Mouse (Mus musculus) stomach, embryonic 16.5 days (tissue): Measurements from ENCODE around the gene Ostm1. TPM values are rescaled to one million over a fixed set of nuclear protein-coding genes. Genes with fewer than 3 reads are reported as not detected.

Source experiments
- ATAC-seq: fragments of 200-750 bp; cut with Nextera tagmentation; 2 replicates; pipeline ENCODE4 v1.8.0; 2017; ENCODE audit warnings: moderate number of reproducible peaks, moderate TSS enrichment; ENCODE audit not compliant: insufficient read depth, low FRiP score
- H3K27ac ChIP-seq: fragments of 300-500 bp; sonication (generic); 2 replicates; pipeline ENCODE4 v1.5.1; 2014; ENCODE audit warnings: low read length
- H3K27me3 ChIP-seq: fragments of 300-500 bp; sonication (generic); 2 replicates; pipeline ENCODE4 v1.6.1; 2014; ENCODE audit warnings: low read length, control low read depth, mixed read lengths; ENCODE audit not compliant: control insufficient read depth, insufficient read depth
- H3K36me3 ChIP-seq: fragments of 300-500 bp; sonication (generic); 2 replicates; pipeline ENCODE4 v1.6.1; 2014; ENCODE audit warnings: low read length; ENCODE audit not compliant: control insufficient read depth, insufficient read depth
- H3K4me1 ChIP-seq: fragments of 300-500 bp; sonication (generic); 2 replicates; pipeline ENCODE4 v1.6.1; 2014; ENCODE audit warnings: low read length, control low read depth, mixed read lengths; ENCODE audit not compliant: control insufficient read depth, insufficient read depth
- H3K4me2 ChIP-seq: fragments of 300-500 bp; sonication (generic); 2 replicates; pipeline ENCODE4 v1.6.1; 2014; ENCODE audit warnings: low read depth, low read length, mixed read lengths
- H3K4me3 ChIP-seq: fragments of 300-500 bp; sonication (generic); replicated peaks from 2 replicates; pipeline ENCODE4 v1.5.1; 2014; ENCODE audit warnings: mild to moderate bottlenecking, low read length
- H3K9ac ChIP-seq: fragments of 300-500 bp; sonication (generic); 2 replicates; pipeline ENCODE4 v1.6.1; 2014; ENCODE audit warnings: low read length
- H3K9me3 ChIP-seq: fragments of 300-500 bp; sonication (generic); replicated peaks from 2 replicates; pipeline ENCODE4 v1.6.1; 2016; ENCODE audit warnings: low read length, control low read depth; ENCODE audit not compliant: control insufficient read depth
- WGBS: fragments of 180-500 bp; shearing (Covaris S2); extraction: QIAGEN DNeasy Blood & Tissue Kit; methylation state at CpG from one replicate; pipeline ENCODE4 v1.1.7; 2014; 5-methylcytosine and 5-hydroxymethylcytosine counted together
- polyA plus RNA-seq: library from polyadenylated mRNA; unstranded; fragments of >200 nt; fragmentation: Nextera tagmentation; extraction: Ambion mirVana; gene quantifications from 2 replicates; pipeline ENCODE4 v1.2.1, GENCODE M21; 2015

The Ostm1 gene
- 13.5 and 13.8 TPM in 2 replicates for polyA plus RNA-seq

DNA sequence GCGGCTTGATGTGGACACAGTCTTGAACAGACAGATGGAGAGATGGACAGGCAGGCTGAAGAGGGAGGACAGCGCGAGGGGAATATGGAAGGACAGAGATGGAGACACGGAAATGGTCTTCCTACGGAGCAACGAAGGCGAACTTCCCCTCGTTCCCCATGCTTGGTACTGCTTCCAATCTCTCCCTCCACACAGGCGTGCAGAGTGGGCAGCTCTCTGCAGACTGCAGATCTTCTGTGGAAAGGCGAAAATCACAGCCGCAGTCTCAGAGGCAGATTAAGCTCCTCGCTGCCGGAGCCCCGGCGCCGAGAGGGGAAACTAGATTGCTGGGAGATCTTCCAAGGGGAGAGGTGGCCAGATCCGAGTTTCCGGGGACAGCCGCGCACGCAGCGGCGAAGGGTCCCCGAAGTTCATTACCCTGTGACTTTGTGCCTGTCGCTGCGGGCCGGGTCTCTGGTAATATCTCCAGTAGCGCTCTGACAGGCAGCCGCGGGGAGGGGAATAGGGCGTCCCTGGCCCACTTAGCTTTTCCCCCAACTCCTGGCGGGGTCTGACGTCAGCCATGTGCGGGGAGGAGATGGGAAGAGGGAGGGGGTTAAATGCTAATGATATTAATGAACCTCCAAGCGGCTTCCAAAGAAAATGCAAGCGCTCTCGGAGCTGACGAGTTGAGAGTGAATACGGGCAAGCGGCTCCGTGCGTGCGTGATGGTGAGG, at the start of gene Ostm1, which contains the start of gene Nr2e1:
Gene Ostm1 (plus strand): TSS at position 666 of the 716 bp plus-strand sequence.
Gene Nr2e1 (minus strand): TSS at position 476 of the 716 bp plus-strand sequence.
- Histone ChIP-seq H3K4me3 (peak within 1 kb of the TSS; percentile 24), H3K4me2 (0 out of 2 replicates have a peak within 1 kb of the TSS, but pooled peaks have one; percentile 20)

DNA sequence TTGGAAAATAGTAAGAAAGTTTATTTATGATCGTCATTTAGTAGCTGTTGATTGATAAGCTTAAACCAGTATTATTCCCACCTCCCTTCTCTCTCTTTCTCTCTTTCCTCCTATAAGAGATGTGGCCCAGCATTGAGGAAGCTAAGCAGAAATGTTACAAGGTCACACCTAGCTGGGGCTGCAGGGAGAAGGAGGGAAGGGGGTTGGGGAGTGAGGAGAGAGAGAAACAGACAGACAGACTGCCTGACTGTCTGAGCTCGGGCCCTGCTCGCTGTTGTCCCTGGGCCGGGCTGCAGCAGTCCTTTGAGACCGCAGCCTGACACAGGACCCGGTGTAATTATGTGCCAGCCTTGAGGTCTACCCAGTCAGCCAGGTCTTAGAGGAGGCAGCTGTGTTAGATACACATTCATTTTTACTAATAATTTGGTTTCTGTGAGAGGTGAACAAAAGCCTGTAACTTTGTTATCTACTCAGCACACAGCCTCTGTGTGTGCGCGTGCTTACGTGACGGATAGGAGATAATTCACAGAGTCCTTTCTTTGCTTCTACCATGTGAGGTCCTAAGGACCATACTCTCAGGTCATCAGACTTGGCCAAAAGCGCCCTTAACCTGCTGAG, 49.7 kb upstream of the Ostm1 start:
- Histone ChIP-seq H3K4me2 (no peak overlapping the region), H3K4me3 (no peak overlapping the region), H3K27ac (no peak overlapping the region), H3K36me3 (peaks cover 10% of the 10 kb centered on the region), H3K27me3 (no peaks in the 10 kb centered on the region), H3K9me3 (no peaks in the 10 kb centered on the region), H3K4me1 (no peaks in the 10 kb centered on the region), H3K9ac (no peak overlapping the region)
- WGBS = 78% methylated on average over 11 of the region's 11 CpGs
- ATAC-seq = no peak

More for the DNA sequence above, at the start of gene Ostm1, which contains the start of gene Nr2e1:
- peaks cover 91% of the 10 kb centered on the region for H3K27me3 ChIP-seq
- peaks cover 3% of the 10 kb centered on the region; the same call in 1 of the 2 replicates for H3K4me1 ChIP-seq
- no peak within 1 kb of the TSS for H3K9ac ChIP-seq
- no peak for ATAC-seq
- no peaks in the 10 kb centered on the region for H3K36me3 ChIP-seq
- H3K27ac ChIP-seq = no peak within 1 kb of the TSS
- 0 out of 2 replicates have a peak, but pooled peaks cover 3% of the 10 kb centered on the region for H3K9me3 ChIP-seq
- under 1% methylated on average over 43 of the region's 43 CpGs for WGBS

DNA sequence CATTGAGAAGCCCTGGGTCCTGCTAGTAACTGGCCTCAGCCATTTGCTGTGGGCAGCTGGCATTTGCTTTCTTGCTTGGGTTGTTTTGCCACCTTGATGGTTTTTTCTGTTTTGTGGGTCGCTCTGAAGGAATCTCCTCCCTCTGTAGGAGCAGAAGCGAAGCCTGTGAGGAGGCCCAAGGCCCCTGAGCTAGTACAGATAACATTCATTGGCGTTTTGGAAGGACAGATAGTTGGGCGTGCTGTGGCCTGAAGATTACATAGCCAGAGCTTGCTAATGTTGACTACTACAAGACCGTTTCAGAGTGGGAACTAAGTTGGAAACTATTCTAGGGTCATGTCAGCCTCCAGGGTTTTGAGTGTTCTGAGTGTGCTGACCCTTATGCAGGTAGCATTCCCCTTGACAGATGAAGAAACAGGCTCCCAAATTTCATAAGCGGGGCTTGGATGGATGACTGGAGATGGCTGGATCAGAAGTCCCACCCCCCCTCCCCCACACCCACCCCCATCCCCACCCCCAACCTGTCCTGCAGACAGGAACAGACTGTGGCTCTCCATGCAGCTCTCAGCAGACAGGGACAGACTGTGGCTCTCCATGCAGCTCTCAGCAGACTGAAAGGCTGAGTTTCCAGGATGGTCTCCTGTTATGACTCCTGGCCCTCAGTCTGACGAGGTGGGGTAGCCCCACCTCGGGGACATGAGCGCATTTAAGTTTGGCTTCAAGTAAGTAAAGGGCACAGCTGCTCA, 45.9 kb upstream of the Ostm1 start:
- no peak for ATAC-seq
- H3K36me3 ChIP-seq = peaks cover 6% of the 10 kb centered on the region; the same call in 1 of the 2 replicates

DNA sequence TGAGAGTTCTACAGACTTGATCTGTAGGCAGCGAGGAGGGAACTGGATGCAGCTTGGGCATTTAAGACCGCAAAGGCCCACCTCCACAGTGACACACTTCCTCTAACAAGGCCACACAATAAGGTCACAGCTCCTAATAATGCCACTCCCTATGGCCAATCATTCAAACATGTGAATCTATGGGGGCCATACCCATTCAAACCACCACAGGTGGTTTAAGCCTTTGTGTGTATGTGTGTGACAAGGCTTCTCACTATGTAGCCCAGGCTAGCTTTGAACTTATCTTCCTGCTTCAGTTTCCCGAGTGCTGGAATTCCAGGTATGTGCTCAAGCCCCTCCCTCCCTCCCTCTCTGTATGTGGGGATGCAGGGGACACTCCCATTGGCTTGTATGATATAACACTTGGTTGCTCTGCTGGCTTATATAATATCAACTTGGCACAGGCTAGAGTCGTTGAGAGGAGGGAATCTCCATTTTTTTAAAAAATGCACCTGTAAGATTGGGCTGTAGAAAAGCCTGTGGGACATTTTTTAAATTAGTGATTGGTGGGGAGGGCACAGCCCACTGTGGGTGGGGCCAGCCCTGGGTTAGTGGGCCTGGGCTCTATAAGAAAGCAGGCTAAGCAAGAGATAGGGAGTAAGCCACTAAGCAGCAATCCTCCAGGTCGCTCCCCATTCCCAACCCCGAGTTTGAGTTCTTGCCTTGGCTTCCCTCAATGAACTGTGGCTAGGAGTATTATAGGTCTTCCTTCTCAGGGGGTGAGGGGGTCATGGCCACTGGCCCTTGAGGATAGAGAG, 37.7 kb upstream of the Ostm1 start:
- Histone ChIP-seq H3K36me3 (no peaks in the 10 kb centered on the region), H3K9ac (no peak overlapping the region), H3K4me2 (no peak overlapping the region), H3K27me3 (no peaks in the 10 kb centered on the region), H3K4me1 (no peaks in the 10 kb centered on the region), H3K9me3 (no peaks in the 10 kb centered on the region), H3K4me3 (no peak overlapping the region), H3K27ac (no peak overlapping the region)
- ATAC-seq = no peak
- 77% methylated on average over 6 of the region's 6 CpGs for WGBS

More for the DNA sequence above, 45.9 kb upstream of the Ostm1 start:
- WGBS = 77% methylated on average over 9 of the region's 9 CpGs
- Histone ChIP-seq H3K4me1 (no peaks in the 10 kb centered on the region), H3K9me3 (no peaks in the 10 kb centered on the region), H3K27ac (no peak overlapping the region), H3K27me3 (no peaks in the 10 kb centered on the region), H3K4me3 (no peak overlapping the region), H3K9ac (no peak overlapping the region), H3K4me2 (no peak overlapping the region)

DNA sequence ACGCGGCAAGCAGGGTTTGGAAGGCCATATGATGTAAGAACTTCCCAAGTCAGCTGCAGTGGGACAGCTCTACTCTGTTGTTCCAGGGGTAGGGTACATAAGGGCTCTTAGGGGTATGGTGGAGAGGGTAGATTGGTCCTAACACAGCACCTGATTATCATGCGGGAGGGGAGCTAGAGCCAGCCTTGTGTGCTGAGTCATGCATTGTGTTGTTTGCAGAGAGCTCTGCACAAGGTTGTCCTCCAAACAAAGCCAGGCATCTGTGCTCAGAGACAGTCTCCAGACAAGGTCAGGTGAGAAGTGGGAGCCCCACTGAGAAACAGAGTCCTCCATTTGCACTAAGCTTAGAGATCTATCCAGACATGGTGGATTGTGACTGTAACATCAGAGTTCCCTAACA, 37.1 kb upstream of the Ostm1 start:
- no peak for ATAC-seq
- H3K36me3 ChIP-seq = no peaks in the 10 kb centered on the region
- H3K27me3 ChIP-seq = no peaks in the 10 kb centered on the region
- H3K4me2 ChIP-seq = no peak overlapping the region
- H3K9ac ChIP-seq = no peak overlapping the region
- H3K4me3 ChIP-seq = no peak overlapping the region
- no peaks in the 10 kb centered on the region for H3K9me3 ChIP-seq
- 95% methylated on average over 3 of the region's 3 CpGs for WGBS
- no peak overlapping the region for H3K27ac ChIP-seq
- no peaks in the 10 kb centered on the region for H3K4me1 ChIP-seq

DNA sequence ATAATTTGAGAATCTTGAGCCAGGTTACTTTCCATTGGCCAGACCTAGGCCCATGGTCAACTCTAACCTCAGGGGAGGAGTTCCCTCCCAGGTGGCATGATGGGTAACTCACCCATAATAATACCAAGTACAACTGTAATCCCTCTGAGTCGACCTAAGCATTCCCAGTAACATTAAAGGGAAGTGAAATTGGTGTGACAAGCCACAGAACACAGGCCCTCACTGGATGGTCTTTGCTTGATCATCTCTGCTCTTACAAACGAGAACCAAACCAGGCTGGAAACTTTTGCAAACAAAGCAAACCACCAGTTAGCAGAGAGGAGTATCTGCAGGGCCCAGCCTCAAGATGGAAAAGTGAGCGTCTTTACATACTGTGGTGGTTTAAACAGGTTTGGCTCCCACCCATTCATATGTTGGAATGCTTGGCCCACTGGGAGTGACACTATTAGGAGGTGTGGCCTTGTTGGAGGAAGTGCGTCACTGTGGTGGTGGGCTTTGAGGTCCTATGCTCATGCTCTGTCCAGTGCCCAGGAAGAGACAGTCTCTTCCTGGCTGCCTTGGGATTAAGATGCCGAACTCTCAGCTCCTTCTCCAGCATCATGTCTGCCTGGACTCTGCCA, 23.9 kb upstream of the Ostm1 start:
- no peak overlapping the region for H3K4me2 ChIP-seq
- 75% methylated on average over 5 of the region's 5 CpGs for WGBS
- H3K36me3 ChIP-seq = no peaks in the 10 kb centered on the region
- no peak overlapping the region for H3K9ac ChIP-seq
- no peak overlapping the region for H3K27ac ChIP-seq
- no peaks in the 10 kb centered on the region for H3K9me3 ChIP-seq
- peaks cover 13% of the 10 kb centered on the region for H3K27me3 ChIP-seq
- no peaks in the 10 kb centered on the region for H3K4me1 ChIP-seq
- H3K4me3 ChIP-seq = no peak overlapping the region
- no peak for ATAC-seq

DNA sequence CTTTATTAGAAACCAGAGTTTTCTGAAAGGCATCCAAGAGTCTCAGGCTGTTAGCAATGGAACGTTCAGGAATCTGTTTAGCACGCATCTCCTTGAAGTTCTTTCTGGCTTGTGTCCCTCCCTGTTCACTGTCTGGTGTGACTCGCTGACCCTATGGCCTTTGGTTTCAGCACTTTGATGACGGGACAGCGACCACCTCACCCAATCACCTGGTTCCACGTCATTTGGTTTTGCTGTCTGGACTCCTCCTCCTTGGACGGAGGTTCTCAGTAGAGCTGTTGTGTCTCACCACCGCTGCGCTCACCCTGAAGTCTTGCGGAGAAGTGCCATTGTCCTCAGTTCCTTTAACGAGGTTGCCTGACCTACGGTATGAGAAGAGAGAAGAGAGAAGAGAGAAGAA, 21.4 kb upstream of the Ostm1 start:
- peaks cover 32% of the 10 kb centered on the region for H3K27me3 ChIP-seq
- no peaks in the 10 kb centered on the region for H3K4me1 ChIP-seq
- H3K9me3 ChIP-seq = no peaks in the 10 kb centered on the region
- 5% methylated on average over 12 of the region's 12 CpGs for WGBS
- 0 out of 2 replicates have a peak, but pooled peaks have one; percentile 21 for ATAC-seq
- H3K4me2 ChIP-seq = 0 out of 2 replicates have a peak overlapping the region, but pooled peaks have one; percentile 6
- H3K4me3 ChIP-seq = no peak overlapping the region
- no peak overlapping the region for H3K27ac ChIP-seq
- no peak overlapping the region for H3K9ac ChIP-seq
- no peaks in the 10 kb centered on the region for H3K36me3 ChIP-seq

DNA sequence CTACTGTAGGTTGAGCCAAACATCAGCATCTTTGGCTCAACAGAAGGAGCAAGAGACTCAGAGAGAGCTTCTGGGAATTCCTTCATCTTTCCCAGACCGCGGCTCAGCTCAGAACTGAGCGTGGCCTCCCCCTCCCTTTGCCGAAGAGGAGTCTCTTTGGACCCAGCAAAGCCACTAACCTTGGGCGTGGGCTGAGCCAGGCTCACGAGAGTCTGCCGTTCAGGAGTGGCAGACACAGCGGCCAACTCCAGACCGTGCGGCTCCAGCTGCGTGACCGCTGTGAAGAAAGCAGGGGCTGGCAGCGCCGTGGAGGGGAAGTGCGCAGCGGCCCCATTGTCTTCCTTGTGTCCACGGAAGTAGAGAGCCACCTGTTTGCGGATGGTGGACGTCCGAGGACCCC, 11.1 kb upstream of the Ostm1 start:
- WGBS = under 1% methylated on average over 20 of the region's 20 CpGs
- ATAC-seq = no peak
- Histone ChIP-seq H3K27me3 (peaks cover 87% of the 10 kb centered on the region), H3K9me3 (no peaks in the 10 kb centered on the region), H3K4me2 (no peak overlapping the region), H3K27ac (no peak overlapping the region), H3K4me3 (no peak overlapping the region), H3K9ac (no peak overlapping the region), H3K36me3 (no peaks in the 10 kb centered on the region), H3K4me1 (no peaks in the 10 kb centered on the region)
